Mouse (Mus musculus) adrenal gland, postnatal 36 days (tissue): ENCODE data around the gene Gba2. TPM values are rescaled to one million over a fixed set of nuclear protein-coding genes. Genes with fewer than 3 reads are reported as not detected.
"Not testable (repeated sequence)": the region's sequence is repeated elsewhere in the genome, so short reads cannot be mapped to it uniquely, and the experiment has no call there.

ENCODE experiments used
- DNase-seq, 2 experiments: peaks; one replicate each; pipeline ENCODE4 v3.0.0; 2021; ENCODE audit warnings: mixed read lengths in 1 of 2
- total RNA-seq, 2 experiments: library from RNA; stranded (reverse); gene quantifications; 2 replicates each; pipeline ENCODE4 v1.2.3; 2021

Gene Gba2
- total RNA-seq, 2 experiments from 2014 or later, result 11.0 to 11.5 TPM

DNA sequence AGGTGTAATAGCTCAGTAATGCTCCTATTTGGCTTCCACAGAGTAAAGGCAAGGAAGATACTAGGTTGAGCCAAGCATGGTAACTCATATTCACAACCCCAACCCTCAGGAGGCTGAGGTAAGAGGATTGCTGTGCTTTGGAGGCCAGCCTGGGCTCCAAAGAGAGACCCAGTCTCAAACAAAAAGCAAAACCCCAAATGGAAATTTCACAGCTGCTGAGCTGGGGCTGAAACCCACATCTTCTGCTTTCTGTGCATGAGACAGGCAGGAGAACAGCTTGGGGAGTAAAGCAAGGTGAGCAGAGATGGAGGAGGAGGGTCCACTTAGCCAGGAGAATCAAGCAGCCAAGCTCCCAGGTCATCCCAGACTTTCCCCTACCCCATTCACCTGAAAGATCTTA lies 24.8 kb downstream of the Gba2 start:
- no peak for DNase-seq

DNA sequence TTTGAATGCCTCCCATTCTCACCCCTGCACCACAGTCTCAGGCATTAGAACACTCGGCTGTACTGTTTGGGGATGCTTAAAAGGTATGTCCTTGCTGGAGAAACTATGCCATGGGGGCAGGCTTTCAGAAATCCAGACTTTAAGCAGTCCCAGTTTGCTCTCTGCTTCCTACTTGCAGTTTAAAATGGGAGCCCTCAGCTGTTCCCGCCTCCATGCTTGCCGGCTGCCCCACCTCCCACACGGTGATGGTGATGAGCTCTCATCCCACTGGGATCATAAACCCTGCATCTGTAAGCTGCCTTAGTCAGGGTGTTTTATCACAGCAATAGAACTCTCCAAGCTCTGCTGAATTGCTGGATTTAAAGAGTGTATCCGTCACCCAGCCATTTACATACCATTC lies 26.2 kb downstream of the Gba2 start:
- peak in 1 of 2 experiments; percentile 1 for DNase-seq

DNA sequence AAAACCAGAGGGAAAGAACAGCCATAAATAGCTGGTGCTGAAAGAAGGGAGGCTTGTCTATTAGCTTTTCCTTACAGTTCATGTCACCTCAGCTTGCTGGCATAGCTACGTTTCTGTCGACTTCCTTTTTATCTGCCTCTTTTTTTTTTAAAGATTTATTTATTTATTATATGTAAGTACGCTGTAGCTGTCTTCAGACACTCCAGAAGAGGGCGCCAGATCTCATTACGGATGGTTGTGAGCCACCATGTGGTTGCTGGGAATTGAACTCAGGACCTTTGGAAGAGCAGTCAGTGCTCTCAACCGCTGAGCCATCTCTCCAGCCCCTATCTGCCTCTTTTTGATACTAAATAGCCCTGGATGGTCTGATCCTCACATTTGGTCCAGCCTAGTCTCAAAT lies 26.8 kb downstream of the Gba2 start:
- DNase-seq, result not testable (repeated sequence)

DNA sequence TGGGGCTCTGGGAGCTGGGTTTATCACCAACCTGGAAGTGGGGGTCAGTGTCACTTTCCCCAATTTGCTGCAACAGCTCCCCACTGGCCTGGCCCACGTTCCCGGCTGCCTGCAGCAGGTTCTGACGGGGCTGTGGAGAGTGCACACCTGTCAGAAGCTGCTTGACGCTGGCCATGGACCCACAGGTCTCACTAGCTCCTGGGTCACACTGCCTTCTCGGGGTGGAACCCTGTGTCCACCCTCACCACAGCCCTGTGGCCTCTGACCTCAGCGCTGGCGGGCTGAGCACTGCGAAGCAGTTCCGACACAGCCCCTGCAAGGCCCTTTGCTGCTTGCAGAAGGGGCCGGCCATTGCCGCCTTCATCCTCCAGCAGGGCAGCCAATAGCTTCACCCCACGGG lies 29.6 kb downstream of the Gba2 start:
- no peak for DNase-seq

DNA sequence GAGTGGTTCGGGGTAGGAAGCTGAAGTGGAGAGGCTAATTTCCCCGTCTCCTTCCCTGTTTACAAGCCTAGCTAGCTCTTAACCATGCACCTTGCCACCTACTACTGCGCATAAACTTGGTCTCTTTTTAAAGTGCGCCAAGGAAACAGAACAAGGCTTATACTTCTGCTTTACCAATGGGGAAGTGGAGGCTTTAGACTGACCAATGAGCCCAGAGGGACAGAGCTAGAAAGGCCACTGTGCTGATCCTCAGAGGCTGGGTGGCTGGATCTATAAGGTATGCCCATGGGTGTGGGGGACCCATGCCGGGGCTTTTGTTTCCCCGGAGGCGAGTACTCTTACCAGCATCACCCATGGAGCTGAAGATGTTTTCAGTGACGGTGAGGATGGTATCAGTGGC lies 31.5 kb downstream of the Gba2 start:
- DNase-seq, result no peak

DNA sequence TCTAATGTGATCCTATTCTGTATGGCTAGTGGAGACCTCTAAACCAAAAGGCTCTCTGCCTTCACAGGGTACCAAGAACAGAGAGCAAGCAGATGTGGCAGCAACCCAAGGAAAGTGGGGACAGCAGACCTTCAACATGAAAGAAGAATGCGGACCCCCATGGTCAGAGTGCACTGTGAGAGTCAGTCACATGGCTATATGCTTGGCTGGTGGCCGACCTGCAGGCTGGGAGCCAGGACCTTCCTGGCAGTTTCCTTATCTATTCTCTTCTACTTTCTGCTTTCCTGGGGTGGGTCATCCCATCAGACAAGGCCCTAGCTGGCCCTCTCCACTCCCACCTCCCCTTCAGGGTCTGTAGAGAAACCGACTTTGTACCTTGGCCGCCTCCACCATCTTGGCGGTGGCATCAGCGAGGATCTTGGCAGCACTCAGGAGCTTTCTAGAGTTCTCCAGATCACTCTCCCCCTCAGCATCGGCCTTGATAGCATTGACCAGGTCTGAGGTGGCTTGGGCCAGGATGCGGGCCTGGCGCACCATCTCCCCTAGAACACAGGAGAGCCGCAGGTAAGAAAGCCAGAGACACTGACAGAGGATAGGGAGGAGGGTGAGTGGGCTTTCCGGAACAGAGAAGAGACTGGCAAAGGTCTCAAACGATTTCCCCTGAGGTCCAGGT lies 32.2 kb downstream of the Gba2 start:
- DNase-seq, result peak; percentile 79 to 81

DNA sequence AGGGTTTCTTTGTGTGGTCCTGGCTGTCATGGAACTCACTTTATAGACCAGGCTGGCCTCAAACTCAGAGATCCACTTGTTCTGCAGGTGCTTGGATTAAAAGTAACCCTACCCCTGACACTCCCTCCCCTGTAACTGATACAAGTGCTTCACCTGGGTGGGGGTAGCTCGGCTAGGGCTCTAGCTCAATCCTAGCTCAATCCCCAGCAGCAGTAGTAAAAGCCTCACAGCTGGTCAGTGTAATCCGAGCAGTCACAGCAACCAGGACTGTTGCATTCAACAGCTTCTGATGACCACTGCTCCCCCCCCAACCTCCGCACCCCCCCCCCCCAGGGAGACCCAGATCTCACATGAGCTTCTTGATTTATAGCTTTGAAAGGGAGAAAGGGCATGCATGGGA lies 36.6 kb downstream of the Gba2 start:
- no peak for DNase-seq

DNA sequence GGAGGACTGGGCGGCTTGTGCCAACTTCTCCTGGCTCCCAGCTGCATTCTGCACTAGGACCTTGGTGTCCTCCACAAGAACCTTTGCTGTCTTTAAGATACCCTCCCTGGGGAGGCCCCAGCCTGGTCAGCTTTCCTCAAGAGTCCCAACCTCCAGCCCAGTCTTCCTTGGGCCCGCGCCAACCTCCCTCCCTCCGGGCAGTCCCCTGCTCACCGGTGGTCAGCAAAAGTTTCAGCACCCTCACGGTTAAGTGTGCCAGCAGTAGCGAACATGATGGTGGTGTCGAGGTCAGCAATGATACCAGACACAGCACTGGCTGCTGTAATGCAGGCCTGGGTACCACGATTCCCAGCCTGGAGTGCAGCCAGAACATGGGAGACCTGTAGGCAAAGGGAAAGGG lies 42.6 kb downstream of the Gba2 start:
- peak in 1 of 2 experiments; percentile 43 for DNase-seq

DNA sequence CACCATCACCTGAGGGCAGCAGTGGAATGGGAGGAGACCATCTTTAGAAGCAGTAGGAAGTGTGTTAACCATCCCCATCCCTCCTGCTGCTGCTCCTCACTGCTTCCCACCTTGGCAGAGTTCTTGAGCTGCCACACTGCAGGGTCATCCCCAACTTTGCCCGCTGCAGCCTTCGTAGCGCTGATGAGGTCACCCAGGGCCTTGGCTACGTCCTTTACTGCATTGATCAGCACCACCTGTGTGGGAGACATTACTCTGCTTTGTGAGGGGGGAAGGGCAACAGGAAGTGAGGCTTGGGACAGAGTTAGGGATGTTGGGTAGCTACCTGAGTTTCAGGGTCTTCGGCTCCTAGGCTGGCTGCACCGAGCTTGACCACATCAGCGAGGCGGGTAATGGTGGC lies 43.0 kb downstream of the Gba2 start:
- no peak for DNase-seq

DNA sequence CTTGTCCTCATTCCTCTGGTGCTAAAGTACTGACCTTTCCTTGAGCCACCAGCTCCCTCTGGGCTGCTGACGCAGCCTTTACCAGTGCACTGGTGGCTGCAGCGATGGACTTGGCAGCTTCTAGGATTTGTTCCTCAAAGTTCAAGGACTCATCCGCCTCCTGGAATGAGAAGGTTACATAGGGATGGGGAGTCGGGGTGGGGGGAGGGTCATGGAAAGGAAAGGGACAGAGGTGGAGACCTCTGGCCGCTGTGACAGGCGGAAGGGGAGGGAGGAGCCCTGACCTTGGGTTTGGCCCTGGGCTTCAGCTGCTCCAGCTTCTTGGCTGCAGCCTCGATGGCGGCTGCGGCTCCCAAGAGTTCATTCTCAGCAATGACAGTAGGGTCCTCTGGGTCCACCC lies 45.4 kb downstream of the Gba2 start:
- DNase-seq, result peak; percentile 87

DNA sequence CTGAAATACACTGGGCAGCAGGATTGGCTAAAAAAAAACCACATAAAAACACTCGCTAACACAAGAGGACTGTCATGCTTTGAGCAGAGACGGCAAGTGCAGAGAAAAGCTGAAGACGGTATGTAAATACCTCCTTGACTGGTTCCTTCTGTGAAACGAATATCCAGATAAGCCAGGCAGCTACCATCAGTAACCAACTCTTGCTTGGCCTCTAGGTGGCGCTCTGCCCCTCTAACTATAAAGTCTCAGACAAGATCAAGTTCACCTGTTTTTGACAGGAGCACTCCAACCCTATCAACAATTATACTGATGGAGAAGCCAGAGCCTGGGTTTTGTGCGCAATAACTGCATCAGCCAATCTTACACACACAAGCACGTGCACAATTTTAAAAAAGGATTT lies 48.1 kb downstream of the Gba2 start:
- DNase-seq, result peak; percentile 84 to 88

DNA sequence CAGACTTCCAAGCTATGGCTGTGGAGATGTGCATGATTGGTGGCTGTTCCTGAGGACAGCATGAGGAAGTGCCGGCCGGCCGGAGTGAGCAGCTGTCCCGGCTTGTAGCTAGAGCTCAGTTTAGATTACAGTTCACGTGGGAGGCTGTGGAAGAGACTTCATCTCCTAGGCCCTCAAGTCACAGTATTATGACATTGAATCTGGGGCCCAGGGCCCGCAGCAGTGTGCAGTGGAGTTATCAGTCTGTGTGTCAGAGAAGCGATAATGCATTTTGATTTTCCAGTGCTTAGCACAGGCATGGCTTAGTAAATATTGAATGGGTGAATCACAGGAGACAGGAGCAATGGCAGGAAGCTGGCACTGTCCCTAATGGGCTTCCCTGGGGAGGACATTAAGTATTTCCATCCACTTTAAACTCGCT lies 48.6 kb downstream of the Gba2 start:
- DNase-seq, result peak; percentile 50 to 66

DNA sequence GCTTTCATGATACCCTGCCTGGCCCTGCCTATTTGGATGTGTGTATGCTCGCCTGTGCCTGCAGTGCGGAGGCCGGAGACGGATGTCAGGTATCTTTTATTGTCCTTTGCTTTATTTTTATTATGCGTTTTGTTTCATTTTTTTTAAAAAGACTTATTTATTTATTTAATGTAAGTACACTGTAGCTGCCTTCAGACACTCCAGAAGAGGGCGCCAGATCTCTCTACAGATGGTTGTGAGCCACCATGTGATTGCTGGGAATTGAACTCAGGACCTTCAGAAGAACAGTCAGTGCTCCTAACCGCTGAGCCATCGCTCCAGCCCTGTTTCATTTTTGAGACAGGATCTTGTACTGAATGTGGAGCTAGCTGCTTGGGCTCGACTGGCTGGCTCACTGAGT lies 50.2 kb downstream of the Gba2 start:
- DNase-seq, result no peak

DNA sequence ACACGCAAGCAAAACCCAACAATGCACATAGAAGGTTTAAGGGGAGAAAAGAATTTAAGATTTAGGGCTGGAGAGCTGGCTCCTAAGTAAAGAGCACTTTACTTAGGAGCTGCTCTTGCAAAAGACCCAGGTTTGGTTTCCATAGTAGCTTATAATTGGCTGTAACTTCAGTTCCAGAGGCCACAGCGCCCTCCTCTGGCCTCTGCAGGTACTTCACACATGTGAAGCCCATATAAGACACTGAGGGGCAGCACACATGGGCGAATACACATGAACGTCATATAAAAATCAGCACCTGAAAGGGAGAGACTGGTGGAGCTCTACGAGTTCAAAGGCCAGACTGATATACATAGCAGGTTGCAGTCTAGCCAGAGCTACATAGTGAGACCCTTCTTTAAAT lies 50.8 kb downstream of the Gba2 start:
- no peak for DNase-seq

DNA sequence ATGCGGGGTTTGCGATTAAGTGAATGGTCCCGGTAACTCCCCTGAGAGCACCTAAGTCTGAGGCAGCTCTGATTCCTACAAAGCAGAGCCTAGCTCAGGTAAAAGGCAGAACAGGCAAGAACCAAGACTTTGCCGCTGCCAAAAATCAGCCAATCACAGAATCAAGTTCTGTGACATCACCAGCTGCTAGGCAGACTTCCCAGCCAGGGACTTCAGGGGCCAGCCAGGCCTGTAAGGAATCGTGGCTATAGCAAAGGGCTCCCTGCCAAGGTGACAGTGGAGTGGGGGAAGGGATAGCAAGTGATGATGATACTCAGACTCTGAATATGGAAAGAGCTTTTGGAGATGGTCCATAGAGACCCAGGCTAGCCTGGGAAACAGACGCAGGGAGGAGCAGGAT lies 58.7 kb downstream of the Gba2 start:
- peak; percentile 89 to 90 for DNase-seq

DNA sequence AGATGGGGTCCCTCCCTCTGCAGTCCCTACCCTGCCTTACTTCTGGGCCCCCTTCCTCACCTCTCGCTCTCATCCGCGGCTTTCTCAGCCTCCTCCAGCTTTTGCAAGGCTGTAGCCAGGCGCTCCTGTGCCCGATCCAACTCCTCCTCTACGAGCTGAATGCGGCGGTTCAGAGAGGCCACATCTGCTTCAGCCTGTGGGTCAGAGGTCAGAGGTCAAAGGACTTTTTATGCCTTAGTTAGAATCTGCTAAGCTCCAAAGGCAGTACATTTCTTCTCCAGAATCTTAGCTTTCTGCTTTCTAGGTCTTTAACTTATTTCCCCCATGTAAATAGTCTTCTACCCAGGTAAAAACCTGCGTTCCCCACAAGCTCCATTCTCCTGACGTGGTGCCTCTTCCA lies 59.1 kb downstream of the Gba2 start:
- no peak for DNase-seq

Other genes starting within 250 kb of the Gba2 start
- gene Rusc2, start 196.9 kb downstream of the Gba2 start, total RNA-seq, result 10 to 100 TPM; 37.2 to 50.1 TPM
- under 1 TPM in 1 of 2 experiments, not detected in 1; 0.92 TPM for gene Fam166b, start 149.7 kb downstream of the Gba2 start, total RNA-seq
- gene Tesk1, start 136.9 kb downstream of the Gba2 start, total RNA-seq, result 10 to 100 TPM; 52.2 to 65.5 TPM
- 1 to 10 TPM; 2.7 to 3.4 TPM for gene Cd72, start 124.2 kb downstream of the Gba2 start, total RNA-seq
- not detected for gene Sit1, start 95.1 kb downstream of the Gba2 start, total RNA-seq
- gene Ccdc107, start 86.0 kb downstream of the Gba2 start, total RNA-seq, result 10 to 100 TPM; 57.3 to 59.3 TPM
- 1 to 10 TPM; 2.6 to 3.5 TPM for gene Arhgef39, start 79.2 kb downstream of the Gba2 start, total RNA-seq
- 1 to 10 TPM in 1 of 2 experiments, under 1 TPM in 1; 0.49 to 1.2 TPM for gene Car9, start 71.9 kb downstream of the Gba2 start, total RNA-seq
- 100 to 1,000 TPM in 1 of 2 experiments, 10 to 100 TPM in 1; 69.6 to 143 TPM for gene Tpm2, start 55.1 kb downstream of the Gba2 start, total RNA-seq
- gene Creb3, start 16.5 kb downstream of the Gba2 start, total RNA-seq, result 100 to 1,000 TPM; 117 to 170 TPM
- gene Tln1, start 16.2 kb downstream of the Gba2 start, total RNA-seq, result 100 to 1,000 TPM; 241 to 244 TPM
- gene Rgp1, start 158 bp downstream of the Gba2 start, total RNA-seq, result 10 to 100 TPM; 40.5 to 53.3 TPM
- gene Msmp, start 5.6 kb upstream of the Gba2 start, total RNA-seq, result 1 to 10 TPM; 3.2 to 3.4 TPM
- gene Npr2, start 53.1 kb upstream of the Gba2 start, total RNA-seq, result 10 to 100 TPM; 27.7 to 37.9 TPM
- gene Spag8, start 74.7 kb upstream of the Gba2 start, total RNA-seq, result under 1 TPM; 0.30 to 0.40 TPM
- 10 to 100 TPM; 76.8 to 79.3 TPM for gene Hint2, start 77.6 kb upstream of the Gba2 start, total RNA-seq
- gene Tmem8b, start 90.1 kb upstream of the Gba2 start, total RNA-seq, result 1 to 10 TPM; 4.7 to 5.0 TPM
- under 1 TPM; 0.20 TPM for gene Fam221b, start 90.3 kb upstream of the Gba2 start, total RNA-seq
- gene Olfr70, start 121.9 kb upstream of the Gba2 start, total RNA-seq, result not detected
- gene Olfr71, start 131.4 kb upstream of the Gba2 start, total RNA-seq, result not detected
- gene Hrct1, start 148.3 kb upstream of the Gba2 start, total RNA-seq, result 1 to 10 TPM; 2.3 to 3.9 TPM
- gene Spaar, start 151.2 kb upstream of the Gba2 start, total RNA-seq, result 1 to 10 TPM; 1.7 to 2.6 TPM
- not detected for gene Olfr159, start 192.1 kb upstream of the Gba2 start, total RNA-seq
- gene Olfr156, start 245.0 kb upstream of the Gba2 start, total RNA-seq, result not detected